Mouse (Mus musculus): ENCODE data around the gene Sarnp.
"Not testable (repeated sequence)": the region's sequence is repeated elsewhere in the genome, so short reads cannot be mapped to it uniquely, and the experiment has no call there.

The Sarnp gene

DNA sequence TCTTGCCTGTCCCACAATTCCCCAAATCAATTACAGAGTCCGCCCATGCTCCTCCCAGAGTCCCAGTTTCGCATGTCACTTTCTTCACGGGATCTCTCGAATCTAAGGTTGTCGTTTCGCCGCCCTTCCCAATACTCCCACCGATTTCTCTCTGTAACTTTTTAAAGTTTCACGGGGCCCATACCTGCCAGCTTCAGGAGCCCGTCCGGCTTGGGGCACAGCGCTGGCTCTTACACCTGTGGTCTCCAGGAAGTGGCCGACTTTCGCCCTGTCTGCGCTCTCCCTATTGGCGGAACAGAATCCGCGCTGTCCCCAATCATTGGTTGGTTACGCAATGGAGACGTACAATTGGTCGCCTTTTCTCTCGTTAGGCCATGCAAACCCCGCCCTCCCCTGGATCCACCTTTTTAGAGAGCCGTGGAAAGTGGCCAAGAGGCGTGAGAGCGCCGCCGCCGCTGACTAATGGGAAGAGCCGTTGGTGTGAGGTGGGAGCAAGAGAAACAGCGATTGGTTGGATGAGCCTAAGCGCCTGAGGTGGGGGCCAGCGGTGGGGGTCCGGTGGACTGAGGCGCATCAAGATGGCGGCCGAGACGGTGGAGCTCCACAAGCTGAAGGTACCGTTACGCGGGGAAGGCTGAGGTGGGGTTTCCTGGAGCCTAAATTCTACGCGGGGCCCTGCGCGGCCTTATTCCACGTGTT, 4.4 kb downstream of the Sarnp start, which contains the start of gene Ormdl2:
Ormdl2 (minus strand) TSS at position 288 of the 699 bp plus-strand sequence.
- peak; percentile 96 for DNase-seq (ENCODE audit: low spot score)

DNA sequence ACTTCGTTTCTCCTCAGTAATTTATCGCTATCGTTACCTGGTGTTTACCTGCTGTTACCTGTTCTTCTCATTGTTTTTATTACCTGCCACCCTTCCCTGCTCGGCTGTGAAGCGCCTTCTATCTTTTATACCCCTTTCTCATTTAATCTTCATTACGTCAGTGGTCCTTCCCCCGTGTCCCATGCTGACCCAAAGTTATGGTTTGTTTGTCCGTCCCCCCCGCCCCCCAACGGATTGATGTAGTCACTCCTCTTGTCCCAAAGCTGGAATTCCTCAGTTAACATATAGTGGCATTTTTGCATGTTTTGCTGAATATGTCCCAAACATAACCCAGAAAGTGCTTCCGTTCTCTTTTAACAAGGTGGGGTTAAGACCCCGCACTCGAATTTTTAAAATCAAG, 5.0 kb downstream of the Sarnp start:
- DNase-seq (ENCODE audit: low spot score): no peak

DNA sequence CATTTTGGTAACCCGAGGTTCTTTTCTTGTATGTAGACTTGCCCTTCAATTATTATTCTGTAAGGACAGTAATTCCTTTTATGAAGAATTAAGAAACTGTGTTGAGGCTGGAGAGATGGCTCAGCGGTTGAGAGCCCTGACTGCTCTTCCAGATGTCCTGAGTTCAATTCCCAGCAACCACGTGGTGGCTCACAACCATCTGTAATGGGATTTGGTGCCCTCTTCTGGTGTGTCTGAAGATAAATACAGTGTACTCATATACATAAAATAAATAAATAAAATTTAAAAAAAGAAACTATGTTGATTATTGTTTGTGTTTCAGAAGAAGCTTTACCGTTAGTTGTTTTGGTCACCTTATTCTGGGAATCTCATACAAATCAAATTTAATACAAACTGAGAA, 6.0 kb downstream of the Sarnp start:
- not testable (repeated sequence) for DNase-seq (ENCODE audit: low spot score)

DNA sequence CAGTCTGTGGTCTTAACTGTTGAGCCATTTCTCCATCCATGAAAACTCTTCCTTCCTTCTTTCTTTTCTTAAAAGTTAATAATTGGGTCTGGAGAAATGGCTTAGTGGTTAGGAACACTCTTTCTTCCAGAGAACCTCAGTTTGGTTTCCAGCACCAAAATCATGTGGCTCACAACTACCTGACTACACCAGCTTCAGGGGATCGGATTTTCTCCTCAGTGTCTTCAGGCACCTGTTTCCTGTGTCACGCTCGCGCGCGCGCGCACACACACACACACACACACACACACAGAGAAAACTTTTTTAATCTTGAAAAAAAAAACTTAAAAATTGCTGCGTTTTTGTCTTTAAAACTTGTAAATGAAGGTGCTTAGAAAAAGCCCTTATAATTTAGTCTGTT, 6.7 kb downstream of the Sarnp start:
- no peak for DNase-seq (ENCODE audit: low spot score)

DNA sequence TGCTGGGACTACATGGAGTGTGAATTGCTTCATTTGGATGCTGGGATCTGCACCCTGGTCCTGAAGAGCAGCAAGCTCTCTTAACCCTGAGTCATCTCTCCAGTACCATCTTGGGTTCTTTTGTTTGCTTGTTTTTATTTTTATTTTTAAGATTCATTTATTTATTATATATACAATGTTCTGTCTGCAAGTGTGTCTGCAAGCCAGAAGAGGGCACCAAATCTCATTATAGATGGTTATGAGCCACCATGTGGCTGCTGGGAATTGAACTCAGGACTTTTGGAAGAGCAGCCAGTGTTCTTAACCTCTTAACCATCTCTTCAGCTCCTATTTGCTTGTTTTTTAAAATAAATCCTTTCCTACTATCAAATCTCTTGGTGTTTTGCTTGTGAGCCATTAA, 20.3 kb downstream of the Sarnp start:
- DNase-seq (ENCODE audit: low spot score): no peak

DNA sequence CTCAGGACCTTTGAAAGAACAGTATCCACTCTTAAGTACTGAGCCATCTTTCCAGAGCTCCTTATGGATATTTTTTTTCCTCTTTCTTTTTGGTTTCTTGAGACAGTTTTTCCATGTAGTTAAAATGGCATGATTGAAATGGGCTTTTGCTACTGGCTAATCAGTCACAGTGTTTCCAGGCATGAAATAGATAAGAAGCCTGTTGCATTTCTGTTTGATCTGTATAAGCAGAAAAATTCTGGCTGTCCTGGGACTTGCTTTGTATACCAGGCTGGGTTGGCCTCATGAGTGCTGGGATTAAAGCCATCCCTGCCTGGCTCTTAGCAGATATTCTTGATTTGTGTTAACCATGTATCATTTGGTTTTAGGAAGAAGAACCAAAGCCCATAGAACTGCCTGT, 22.3 kb downstream of the Sarnp start:
- no peak for DNase-seq (ENCODE audit: low spot score)

DNA sequence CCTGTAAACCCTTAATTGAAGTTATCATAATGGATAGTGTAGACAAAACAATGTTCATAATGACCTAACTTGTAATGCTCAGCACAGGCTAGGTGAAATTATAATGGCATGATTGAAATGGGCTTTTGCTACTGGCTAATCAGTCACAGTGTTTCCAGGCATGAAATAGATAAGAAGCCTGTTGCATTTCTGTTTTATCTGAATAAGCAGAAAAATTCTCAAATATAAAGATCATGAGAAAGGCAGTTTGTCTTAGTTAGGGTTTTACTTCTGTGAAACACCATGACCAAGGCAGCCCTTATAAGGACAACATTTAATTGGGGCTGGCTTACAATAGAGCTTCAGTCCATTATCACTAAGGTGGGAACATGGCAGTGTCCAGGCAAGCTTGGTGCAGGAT, 23.5 kb downstream of the Sarnp start:
- no peak for DNase-seq (ENCODE audit: low spot score)

DNA sequence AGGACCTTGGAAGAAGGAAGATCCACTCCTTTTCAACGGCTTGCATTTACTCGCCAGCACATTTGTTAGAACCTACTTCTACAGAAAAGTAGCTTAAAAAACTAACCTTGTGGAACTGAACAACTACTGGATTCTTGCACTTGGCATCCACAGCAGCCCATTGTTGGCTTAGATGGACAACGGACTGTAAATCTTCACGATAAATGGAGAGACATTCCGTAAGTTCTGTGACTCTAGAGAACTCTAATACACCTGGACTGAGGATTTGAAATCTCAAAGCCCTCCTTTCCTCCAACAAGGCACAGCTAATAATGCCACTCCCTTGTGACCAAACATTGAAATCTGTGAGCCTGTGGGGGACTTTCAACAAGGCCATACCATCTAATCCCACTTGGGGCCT, 26.1 kb downstream of the Sarnp start:
- DNase-seq (ENCODE audit: low spot score): no peak

DNA sequence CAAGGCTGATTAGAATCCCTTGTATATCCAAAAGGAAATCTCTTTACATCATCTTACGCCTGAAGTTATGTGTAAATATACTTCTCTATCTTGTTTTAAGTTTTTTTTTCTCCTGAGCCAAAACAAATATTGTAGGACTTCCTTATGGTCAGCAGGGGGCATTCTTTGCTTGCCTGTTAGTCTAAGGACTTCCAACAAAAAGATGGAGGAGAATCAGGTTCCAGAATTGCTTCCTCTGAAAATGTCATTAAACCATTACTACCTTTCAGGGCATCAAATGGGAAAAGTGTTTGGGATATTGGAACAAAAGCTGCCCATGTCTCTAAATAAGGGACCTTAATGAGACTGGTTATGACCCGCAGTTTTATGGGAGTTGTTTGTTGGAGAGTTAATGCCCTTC, 28.4 kb downstream of the Sarnp start:
- no peak for DNase-seq (ENCODE audit: low spot score)

DNA sequence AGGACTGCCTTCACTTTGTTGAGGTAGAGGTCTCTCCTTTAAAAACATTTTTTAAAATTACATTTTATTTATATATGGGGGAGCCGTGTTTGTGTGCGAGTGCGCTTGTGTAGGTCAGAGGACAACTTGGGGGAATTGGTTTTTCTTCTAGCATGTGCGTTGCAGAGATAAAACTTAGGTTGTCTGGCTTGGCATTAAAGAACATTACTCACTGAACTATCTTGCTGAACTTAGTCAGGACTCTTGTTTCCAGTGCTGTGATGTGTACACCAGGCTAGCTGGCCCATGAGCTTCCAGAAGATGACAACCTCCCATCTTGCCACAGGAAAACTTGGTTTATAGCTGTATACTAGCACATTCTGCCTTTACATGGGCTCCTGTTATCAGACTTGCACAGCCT, 29.5 kb downstream of the Sarnp start:
- DNase-seq (ENCODE audit: low spot score): no peak

DNA sequence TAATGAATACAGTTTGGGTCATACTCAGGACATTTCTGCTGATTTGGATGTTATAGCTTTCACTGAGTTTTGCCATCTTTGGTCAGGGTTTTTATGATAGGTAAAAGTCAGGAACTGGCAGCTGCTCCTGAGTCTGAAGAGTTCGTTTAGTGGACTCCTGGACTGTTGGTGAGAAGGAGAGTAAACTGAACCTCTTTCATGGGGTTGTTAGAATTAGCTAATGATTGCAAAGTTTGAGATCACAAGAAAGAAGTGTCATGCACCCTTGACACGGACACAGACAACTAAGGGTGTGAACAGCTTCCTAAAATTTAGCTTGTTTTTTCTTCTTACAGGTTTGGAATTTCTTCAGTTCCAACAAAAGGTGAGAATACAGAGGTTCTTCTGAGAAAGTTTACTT, 31.3 kb downstream of the Sarnp start:
- DNase-seq (ENCODE audit: low spot score): no peak

DNA sequence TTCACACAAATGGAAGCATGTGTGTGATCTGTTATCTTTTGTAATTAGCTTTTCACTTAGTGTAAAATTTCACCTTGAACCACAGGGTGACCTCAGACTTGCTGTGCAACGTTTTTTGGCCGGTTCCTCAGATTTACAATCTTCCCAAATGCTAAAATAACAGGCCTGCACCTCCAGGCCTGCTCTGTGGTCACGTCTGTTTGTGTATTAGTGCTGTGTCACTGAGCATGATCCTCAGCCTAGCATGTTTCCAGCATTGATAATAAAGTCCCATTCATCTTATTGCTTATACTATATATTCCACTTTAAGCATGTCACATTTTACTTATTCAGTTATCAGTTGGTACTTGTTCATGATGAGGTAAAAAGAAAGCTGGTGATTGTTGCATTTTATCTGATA, 33.2 kb downstream of the Sarnp start:
- no peak for DNase-seq (ENCODE audit: low spot score)

DNA sequence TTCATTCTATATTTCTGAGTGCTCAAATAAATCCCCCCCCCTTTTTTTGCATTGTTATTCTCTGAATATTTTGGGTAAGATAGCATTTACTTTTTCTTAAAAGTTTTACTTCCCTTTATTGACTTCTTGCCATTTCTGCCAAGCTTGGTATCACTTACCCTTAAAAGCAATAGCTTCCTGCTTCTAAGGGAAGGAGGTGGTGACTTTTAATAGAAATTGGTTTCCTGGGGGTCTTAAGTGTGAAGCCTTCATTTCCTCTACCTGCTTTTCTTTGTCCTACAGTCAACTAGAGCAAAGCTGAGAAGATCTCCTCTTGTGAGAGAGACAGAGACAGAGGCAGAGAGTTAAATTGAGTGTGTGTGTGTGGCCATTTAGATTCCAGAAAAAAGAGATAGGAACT, 44.0 kb downstream of the Sarnp start:
- DNase-seq (ENCODE audit: low spot score): no peak

DNA sequence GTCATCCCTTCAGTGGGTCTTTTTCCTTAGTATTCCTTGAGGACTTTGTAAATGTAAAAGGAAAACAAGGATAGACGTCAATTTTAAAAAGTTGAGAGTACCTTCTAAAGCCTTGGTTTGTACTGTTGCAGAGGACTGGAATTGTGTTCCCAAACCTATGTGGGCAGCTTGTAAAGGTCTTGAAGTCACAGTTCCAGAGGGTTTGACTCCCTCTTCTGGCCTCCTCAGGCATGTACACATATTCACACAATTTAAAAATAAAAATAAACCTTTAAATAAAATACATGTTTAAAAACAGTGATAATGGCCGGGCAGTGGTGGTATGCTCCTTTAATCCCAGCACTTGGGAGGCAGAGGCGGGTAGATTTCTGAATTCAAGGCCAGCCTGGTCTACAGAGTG, 48.9 kb downstream of the Sarnp start:
- no peak for DNase-seq (ENCODE audit: low spot score)

DNA sequence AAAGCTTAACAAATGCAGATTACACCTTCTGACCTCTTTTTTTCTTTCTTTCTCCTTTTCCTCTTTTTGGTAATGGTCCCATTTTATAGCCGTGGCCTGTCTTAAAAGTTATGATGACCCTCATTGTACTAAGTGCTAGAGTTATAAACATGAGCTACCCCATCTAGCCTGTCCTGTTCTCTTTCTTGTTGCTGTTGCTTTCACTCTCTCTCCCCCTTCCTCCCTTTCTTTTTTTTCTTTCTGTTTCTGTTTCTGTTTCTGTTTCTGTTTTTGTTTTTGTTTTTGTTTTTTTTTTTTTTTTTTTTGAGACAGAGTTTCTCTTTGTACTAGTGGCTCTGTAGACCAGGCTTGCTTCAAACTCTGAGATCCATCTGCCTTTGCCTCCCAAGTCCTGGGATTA, 49.4 kb downstream of the Sarnp start:
- no peak for DNase-seq (ENCODE audit: low spot score)

DNA sequence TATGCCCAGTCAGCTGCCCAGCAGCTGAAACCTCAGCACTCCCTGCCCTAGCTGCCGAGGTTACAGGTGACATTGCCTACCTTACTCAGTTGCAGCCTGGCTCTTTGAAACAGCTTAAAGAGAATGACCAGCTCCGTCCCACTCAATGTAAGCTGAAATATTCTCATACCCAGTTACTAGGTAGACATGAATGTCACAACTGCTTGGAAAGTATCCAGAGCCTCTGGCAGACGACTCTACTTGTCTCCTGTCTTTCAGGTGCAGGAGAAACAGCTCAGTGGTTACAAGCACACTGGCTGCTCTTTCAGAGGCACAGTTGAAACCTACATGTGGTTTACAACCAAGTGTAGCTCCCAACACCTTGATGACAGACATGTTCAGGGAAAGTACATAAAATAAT, 53.2 kb downstream of the Sarnp start:
- no peak for DNase-seq (ENCODE audit: low spot score)

DNA sequence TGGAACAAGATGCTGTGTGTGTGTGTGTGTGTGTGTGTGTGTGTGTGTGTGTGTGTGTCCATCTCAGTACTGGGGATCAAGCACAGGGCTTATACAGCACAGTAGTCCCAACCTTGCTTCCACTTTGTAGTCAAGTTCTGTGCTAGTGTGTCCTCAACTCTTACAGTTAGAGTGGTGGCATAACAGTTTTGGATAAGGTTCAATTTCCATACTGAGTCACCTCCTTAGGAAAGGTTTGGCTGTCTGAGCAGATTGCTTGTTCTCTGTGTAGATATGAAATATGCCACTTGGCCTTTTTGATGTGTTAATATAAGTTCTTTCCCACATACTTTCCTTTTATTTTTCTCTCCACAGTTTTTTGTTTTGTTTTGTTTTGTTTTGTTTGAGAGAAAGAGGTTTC, 61.2 kb downstream of the Sarnp start:
- DNase-seq (ENCODE audit: low spot score): no peak

DNA sequence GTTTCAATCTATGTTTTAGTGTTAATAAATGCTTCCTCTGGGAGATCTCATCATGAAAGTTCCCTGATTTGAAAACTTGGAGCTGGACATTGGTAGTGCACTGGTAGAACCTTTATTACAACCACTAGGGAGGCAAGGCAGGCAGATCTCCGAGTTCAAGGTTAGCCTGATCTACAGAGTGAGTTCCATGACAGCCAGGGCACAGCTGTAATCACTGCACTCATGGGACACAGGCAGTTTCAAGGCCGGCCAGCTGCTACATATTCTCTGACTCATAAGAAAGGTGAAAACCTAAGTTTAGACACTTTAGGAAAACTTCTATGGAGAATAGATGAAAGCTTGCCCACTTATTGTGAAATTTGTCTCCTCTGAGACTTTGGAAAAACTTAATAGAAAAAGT, 61.7 kb downstream of the Sarnp start:
- DNase-seq (ENCODE audit: low spot score): no peak

DNA sequence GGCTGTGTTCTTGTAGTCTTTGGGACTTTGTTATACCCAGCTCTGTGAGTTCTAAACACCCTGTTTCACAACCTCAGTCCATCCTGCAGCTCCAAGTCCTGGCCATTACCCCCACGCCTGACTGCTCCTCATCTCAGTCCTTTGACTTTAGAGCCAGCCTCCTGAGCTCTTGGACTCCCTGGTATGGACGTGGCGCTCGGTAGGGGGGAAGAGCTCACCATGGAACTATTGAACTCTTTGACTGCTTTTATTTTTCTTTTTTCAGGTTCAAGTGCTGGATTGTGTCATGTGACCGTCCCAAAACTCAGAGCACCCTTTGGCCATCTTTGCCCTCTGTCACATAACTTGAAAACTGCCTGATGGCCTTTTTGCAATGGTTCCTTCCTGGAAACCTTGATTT, 64.9 kb downstream of the Sarnp start:
- no peak for DNase-seq (ENCODE audit: low spot score)

DNA sequence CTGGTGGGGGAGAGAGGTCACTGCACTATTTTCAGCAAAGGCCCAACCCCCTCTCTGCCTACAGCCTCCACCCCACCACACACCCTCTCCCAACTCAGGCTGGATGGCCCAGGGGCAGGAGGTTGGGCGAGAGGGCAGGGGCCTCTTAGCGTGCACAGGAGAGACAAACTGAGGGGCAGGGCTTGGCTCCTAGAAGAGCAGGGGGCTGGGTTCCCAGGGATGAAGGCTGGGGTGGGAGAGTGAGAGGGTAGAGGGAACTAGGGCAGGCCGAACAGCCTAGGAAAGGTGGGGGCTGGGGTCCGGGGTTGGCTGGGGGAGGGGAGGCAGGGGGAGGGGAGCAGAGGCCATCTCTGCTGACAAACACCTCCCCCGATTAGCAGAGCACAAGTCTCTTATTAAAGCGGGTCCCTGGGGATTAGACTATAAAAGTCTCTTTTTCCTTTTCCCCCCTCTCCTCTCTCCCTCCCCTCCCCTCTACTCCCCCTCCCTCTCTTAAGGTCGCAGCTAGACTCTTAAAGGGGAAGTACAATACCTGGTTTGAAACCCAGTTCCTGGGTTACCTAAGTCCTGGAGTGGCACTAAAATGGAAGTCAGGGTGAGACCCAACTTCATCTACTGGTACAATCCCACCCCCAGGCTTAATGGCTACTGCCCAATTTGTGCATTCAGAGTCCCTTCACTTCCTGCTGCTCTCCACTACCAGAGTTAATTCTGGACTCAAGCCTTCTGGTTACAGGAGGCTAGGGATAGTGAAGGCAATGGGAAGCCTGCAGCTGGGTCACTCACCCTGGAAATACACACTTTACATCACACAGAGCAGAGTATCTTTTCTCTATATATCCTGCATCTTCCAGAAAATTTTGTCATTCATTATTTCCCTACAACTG, 72.1 kb downstream of the Sarnp start:
- DNase-seq (ENCODE audit: low spot score): no peak

DNA sequence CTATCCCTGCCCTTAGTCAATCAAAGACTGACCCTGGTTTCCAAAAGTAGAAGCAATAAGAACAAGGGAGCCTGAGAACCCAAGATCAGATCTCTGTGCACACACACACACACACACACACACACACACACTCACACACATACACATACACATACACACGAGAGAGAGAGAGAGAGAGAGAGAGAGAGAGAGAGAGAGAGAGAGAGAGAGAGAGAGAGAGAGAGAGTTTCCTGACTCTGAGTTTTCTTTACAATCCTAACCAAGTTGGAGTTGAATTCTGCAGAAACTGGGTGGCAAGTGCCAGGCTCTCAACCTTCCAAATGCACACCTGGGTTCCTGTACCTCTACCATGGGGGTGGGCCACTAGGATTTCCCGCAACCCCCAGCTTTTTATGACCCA, 72.7 kb downstream of the Sarnp start:
- DNase-seq (ENCODE audit: low spot score): no peak

DNA sequence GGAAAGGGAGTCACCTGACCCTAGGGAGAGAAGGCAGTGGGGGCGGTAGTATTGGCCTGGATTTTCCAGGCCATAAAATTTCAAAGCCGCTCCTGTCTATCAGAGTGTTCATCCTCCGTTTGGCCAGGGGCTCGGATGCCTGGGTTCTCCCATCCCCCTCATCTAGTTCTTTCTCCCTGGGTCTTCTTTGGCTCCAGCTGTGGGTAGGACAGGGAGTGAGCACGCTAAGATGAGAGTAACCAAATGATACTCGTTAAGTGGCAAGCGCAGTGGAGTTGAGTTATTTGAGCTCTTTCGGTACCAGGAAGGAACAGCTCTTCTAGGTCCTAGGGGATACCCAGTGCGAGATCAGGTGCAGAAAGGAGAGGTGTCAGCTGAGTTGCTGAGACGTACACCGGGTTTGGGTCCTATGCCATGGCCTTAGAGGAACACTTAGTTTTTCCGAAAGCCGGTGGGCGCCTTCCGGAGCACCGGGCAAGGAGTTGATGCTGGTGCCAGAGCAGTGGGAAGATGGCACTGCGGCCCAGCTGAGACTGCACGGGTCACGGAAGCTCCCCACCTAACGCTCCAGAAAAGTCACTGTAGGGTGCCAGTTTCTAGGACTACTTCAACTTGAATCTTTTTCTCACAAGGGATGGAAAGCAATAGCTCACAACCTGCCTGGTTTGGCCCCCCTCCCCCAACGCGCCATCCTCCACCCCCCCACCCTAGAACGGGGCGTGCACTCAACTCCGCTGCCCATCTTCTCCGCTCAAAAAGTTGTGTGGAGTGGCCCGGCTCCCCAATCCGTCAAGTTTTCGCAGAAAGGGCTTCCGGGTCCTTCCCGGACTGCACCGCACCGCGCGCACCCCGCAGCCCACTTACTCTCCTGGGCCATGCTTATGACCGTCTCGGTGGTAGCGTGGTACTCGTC, 73.5 kb downstream of the Sarnp start:
- no peak for DNase-seq (ENCODE audit: low spot score)
